Mouse (Mus musculus) forebrain, embryonic 16.5 days (tissue): Measurements from ENCODE around the gene Hist1h2br. TPM values are rescaled to one million over a fixed set of nuclear protein-coding genes. Genes with fewer than 3 reads are reported as not detected.
"Not testable (repeated sequence)": the region's sequence is repeated elsewhere in the genome, so short reads cannot be mapped to it uniquely, and the experiment has no call there.

Experiments
- ATAC-seq: fragments of 200-750 bp; cut with Nextera tagmentation; 2 replicates; pipeline ENCODE4 v1.8.0; 2017; ENCODE audit warnings: mild to moderate bottlenecking, moderate library complexity
- H3K27ac ChIP-seq: fragments of 300-500 bp; sonication (generic); 2 replicates; pipeline ENCODE4 v1.5.1; 2014; ENCODE audit warnings: low read length, control low read depth
- H3K27me3 ChIP-seq: fragments of 300-500 bp; sonication (generic); replicated peaks from 2 replicates; pipeline ENCODE4 v1.6.1; 2014; ENCODE audit warnings: low read length; ENCODE audit not compliant: control insufficient read depth, insufficient read depth
- H3K36me3 ChIP-seq: fragments of 300-500 bp; sonication (generic); 2 replicates; pipeline ENCODE4 v1.6.1; 2014; ENCODE audit not compliant: control insufficient read depth, insufficient read depth
- H3K4me1 ChIP-seq: fragments of 300-500 bp; sonication (generic); replicated peaks from 2 replicates; pipeline ENCODE4 v1.6.1; 2014; ENCODE audit warnings: low read length; ENCODE audit not compliant: control insufficient read depth, insufficient read depth
- H3K4me2 ChIP-seq: fragments of 300-500 bp; sonication (generic); 2 replicates; pipeline ENCODE4 v1.6.1; 2014; ENCODE audit warnings: mild to moderate bottlenecking, low read length, control low read depth
- H3K4me3 ChIP-seq: fragments of 300-500 bp; sonication (generic); replicated peaks from 2 replicates; pipeline ENCODE4 v1.5.1; 2014; ENCODE audit warnings: mild to moderate bottlenecking, low read length, control low read depth
- H3K9ac ChIP-seq: fragments of 300-500 bp; sonication (generic); replicated peaks from 2 replicates; pipeline ENCODE4 v1.6.1; 2014; ENCODE audit warnings: low read depth, low read length, control low read depth
- H3K9me3 ChIP-seq: fragments of 300-500 bp; sonication (generic); 2 replicates; pipeline ENCODE4 v1.6.1; 2016; ENCODE audit warnings: low read length; ENCODE audit not compliant: control insufficient read depth
- WGBS: fragments of 180-500 bp; shearing (Covaris S2); extraction: QIAGEN DNeasy Blood & Tissue Kit; methylation state at CpG from one replicate; pipeline ENCODE4 v1.1.7; 2014; 5-methylcytosine and 5-hydroxymethylcytosine counted together
- microRNA-seq: library from miRNA; unstranded; fragments of <30 nt; microRNA quantifications from one replicate; pipeline ENCODE4, GENCODE M21; 2017
- polyA plus RNA-seq: library from polyadenylated mRNA; unstranded; fragments of >200 nt; fragmentation: Nextera tagmentation; extraction: Ambion mirVana; gene quantifications from 2 replicates; pipeline ENCODE4 v1.2.1, GENCODE M21; 2015

Hist1h2br gene
- polyA plus RNA-seq, 1 experiment from 2014 or later = 8.3 TPM

- not testable (repeated sequence) for H3K27ac ChIP-seq, H3K9me3 ChIP-seq, H3K4me2 ChIP-seq, H3K27me3 ChIP-seq, ATAC-seq, H3K9ac ChIP-seq, H3K36me3 ChIP-seq, H3K4me1 ChIP-seq, H3K4me3 ChIP-seq
- WGBS = 80% methylated on average over 3 of the region's 3 CpGs
Measured at GRCm38 (mm10) chr13:21865503-21865902, 32.0 kb downstream of the Hist1h2br start.

DNA sequence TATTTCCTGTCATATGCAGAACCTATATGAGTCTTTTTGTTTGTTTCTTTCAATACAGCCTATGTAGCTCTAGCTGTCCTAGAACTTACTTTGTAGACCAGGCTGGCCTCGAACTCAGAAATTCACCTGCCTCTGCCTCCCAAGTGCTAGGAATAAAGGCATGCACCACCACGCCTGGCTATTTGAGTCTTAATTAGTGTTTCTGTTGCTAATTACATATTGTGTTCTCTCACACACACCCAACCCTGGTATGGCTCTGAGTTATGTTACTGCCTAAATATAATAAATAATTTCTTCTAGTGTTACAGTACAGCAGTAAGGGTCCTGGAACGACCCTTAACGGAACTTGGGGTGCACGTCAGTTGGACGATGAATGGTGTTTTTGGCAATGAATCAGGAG is 47.2 kb downstream of the Hist1h2br start:
- Histone ChIP-seq H3K36me3 (no peaks in the 10 kb centered on the region), H3K27me3 (0 out of 2 replicates have a peak, but pooled peaks cover 2% of the 10 kb centered on the region), H3K4me1 (no peaks in the 10 kb centered on the region), H3K9me3 (peaks cover 3% of the 10 kb centered on the region; the same call in 1 of the 2 replicates), H3K9ac (no peak overlapping the region), H3K4me3 (no peak overlapping the region), H3K4me2 (no peak overlapping the region), H3K27ac (no peak overlapping the region)
- 79% methylated on average over 6 of the region's 6 CpGs for WGBS
- ATAC-seq = no peak

DNA sequence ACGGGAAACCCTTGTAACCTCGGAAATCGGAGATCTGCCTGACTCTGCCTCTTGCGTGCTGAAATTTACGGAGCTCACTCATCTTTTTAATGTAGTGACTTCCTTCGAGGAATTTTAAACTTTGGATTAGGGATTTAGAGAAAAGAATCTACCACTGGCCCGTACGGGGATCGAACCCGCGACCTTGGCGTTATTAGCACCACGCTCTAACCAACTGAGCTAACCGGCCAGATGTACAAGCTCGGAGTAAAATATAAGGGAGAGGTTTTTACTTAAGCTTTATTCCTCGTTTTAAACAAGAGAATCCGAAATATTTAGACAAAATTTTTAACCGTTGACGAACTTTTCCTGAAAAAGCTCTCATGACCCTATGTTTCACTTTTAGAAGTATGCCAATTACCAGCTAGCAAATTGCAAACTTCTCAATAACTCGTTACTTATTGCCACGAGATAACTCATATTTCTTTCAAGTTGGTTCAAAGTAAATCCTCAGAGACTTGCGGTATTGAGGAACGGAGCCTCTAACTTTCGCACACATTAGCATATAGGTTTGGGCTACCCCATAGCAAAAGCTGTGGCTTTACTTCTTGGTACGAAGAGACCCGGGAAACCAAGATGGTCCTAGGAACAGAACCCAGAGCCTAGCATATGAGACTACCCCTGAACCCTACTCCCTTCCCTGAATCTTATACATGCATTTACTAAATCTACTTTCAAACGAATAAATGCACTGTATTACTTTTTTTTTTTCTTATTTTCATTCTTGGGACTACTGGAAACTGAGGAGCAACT is 48.5 kb downstream of the Hist1h2br start:
- no peak overlapping the region for H3K27ac ChIP-seq
- 0 out of 2 replicates have a peak, but pooled peaks cover 2% of the 10 kb centered on the region for H3K27me3 ChIP-seq
- ATAC-seq = no peak
- H3K4me2 ChIP-seq = peak overlapping the region; percentile 28
- 2% methylated on average over 27 of the region's 27 CpGs for WGBS
- peaks cover 3% of the 10 kb centered on the region; the same call in 1 of the 2 replicates for H3K9me3 ChIP-seq
- H3K36me3 ChIP-seq = no peaks in the 10 kb centered on the region
- H3K4me1 ChIP-seq = no peaks in the 10 kb centered on the region
- peak overlapping the region; percentile 19; the same call in 1 of the 2 replicates for H3K4me3 ChIP-seq
- H3K9ac ChIP-seq = no peak overlapping the region

- Histone ChIP-seq H3K4me1 (no peaks in the 10 kb centered on the region), H3K9ac (no peak overlapping the region), H3K4me2 (peak overlapping the region; percentile 28), H3K27ac (no peak overlapping the region), H3K4me3 (peak overlapping the region; percentile 20), H3K27me3 (0 out of 2 replicates have a peak, but pooled peaks cover 2% of the 10 kb centered on the region), H3K36me3 (no peaks in the 10 kb centered on the region), H3K9me3 (peaks cover 3% of the 10 kb centered on the region; the same call in 1 of the 2 replicates)
- 2% methylated on average over 13 of the region's 13 CpGs for WGBS
- no peak for ATAC-seq
Measured at GRCm38 (mm10) chr13:21882760-21883405, 49.3 kb downstream of the Hist1h2br start.

DNA sequence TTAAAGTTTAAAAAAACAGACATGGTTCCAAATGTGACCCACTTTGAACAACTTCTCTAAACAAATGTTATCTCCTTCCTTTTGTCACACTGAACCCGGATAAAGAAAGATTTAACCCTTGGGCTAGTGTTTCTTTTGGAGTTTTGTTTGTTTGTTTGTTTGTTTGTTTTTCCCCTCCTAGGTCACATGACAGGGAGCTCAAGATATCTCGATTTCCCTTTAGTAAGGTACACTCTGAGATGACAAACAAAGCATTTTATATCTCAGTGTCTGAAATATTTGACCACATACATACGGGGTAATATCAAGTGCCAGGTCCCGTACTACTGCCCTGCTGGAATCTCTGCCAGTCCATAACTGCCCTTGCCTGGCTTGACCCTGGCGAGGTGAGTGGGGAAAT is 49.9 kb downstream of the Hist1h2br start:
- peaks cover 3% of the 10 kb centered on the region; the same call in 1 of the 2 replicates for H3K9me3 ChIP-seq
- 0 out of 2 replicates have a peak, but pooled peaks cover 2% of the 10 kb centered on the region for H3K27me3 ChIP-seq
- no peak for ATAC-seq
- H3K36me3 ChIP-seq = no peaks in the 10 kb centered on the region
- H3K4me2 ChIP-seq = no peak overlapping the region
- 30% methylated on average over 5 of the region's 5 CpGs for WGBS
- H3K27ac ChIP-seq = no peak overlapping the region
- no peak overlapping the region for H3K4me3 ChIP-seq
- no peak overlapping the region for H3K9ac ChIP-seq
- H3K4me1 ChIP-seq = no peaks in the 10 kb centered on the region

GRCm38 (mm10) chr13:21884586-21884985 is 51.0 kb downstream of the Hist1h2br start:
- WGBS = 60% methylated on average over 4 of the region's 4 CpGs

More at GRCm38 (mm10) chr13:21884586-21884985, 51.0 kb downstream of the Hist1h2br start:
- ATAC-seq = no peak
- 0 out of 2 replicates have a peak, but pooled peaks cover 2% of the 10 kb centered on the region for H3K27me3 ChIP-seq
- no peaks in the 10 kb centered on the region for H3K36me3 ChIP-seq
- no peak overlapping the region for H3K4me3 ChIP-seq
- no peak overlapping the region for H3K9ac ChIP-seq
- peaks cover 3% of the 10 kb centered on the region; the same call in 1 of the 2 replicates for H3K9me3 ChIP-seq
- H3K27ac ChIP-seq = no peak overlapping the region
- no peaks in the 10 kb centered on the region for H3K4me1 ChIP-seq
- no peak overlapping the region for H3K4me2 ChIP-seq

Small RNA genes within 50 kb of the gene (microRNA-seq; reads per million reads assigned to microRNA genes)
- gene Gm19658 = not detected
- not detected for gene Gm44346
- gene Gm44466 = not detected

Other genes with a start within 250 kb of the Hist1h2br start
- gene Olfr1362, start 219.7 kb upstream of the Hist1h2br start, polyA plus RNA-seq = not detected in 2 replicates
- 0.06 TPM in 1 of 2 replicates, not detected in the other for gene Olfr11, start 191.2 kb upstream of the Hist1h2br start, polyA plus RNA-seq
- gene Olfr1361, start 170.4 kb upstream of the Hist1h2br start, polyA plus RNA-seq = not detected in 2 replicates
- gene Olfr1360, start 156.3 kb upstream of the Hist1h2br start, polyA plus RNA-seq = not detected in 2 replicates
- not detected in 2 replicates for gene Olfr1359, start 135.6 kb upstream of the Hist1h2br start, polyA plus RNA-seq
- 1.9 TPM in 1 of 2 replicates, not detected in the other for gene Hist1h2bl, start 117.6 kb upstream of the Hist1h2br start, polyA plus RNA-seq
- gene Hist1h2ai, start 117.3 kb upstream of the Hist1h2br start, polyA plus RNA-seq = 12.5 and 20.8 TPM in 2 replicates
- gene Hist1h3h, start 116.1 kb upstream of the Hist1h2br start, polyA plus RNA-seq = 2.2 and 3.7 TPM in 2 replicates
- 1.2 and 2.2 TPM in 2 replicates for gene Hist1h2bm, start 111.7 kb upstream of the Hist1h2br start, polyA plus RNA-seq
- gene Hist1h4j, start 98.7 kb upstream of the Hist1h2br start, polyA plus RNA-seq = 0.94 and 1.2 TPM in 2 replicates
- gene Hist1h4k, start 83.2 kb upstream of the Hist1h2br start, polyA plus RNA-seq = 1.5 and 1.6 TPM in 2 replicates
- 12.3 and 18.7 TPM in 2 replicates for gene Hist1h2ak, start 79.9 kb upstream of the Hist1h2br start, polyA plus RNA-seq
- gene Hist1h2bn, start 79.6 kb upstream of the Hist1h2br start, polyA plus RNA-seq = 0.85 and 2.3 TPM in 2 replicates
- gene Hist1h1b, start 53.1 kb upstream of the Hist1h2br start, polyA plus RNA-seq = 6.5 and 7.8 TPM in 2 replicates
- 49.1 and 60.2 TPM in 2 replicates for gene Hist1h3i, start 50.4 kb upstream of the Hist1h2br start, polyA plus RNA-seq
- gene Hist1h2an, start 46.5 kb upstream of the Hist1h2br start, polyA plus RNA-seq = 1.7 TPM in 1 of 2 replicates, not detected in the other
- 2.0 TPM in 1 of 2 replicates, not detected in the other for gene Hist1h2bp, start 46.3 kb upstream of the Hist1h2br start, polyA plus RNA-seq
- 7.9 and 8.0 TPM in 2 replicates for gene Hist1h2bq, start 23.5 kb upstream of the Hist1h2br start, polyA plus RNA-seq
- not detected in 2 replicates for gene Hist1h2ao, start 23.3 kb upstream of the Hist1h2br start, polyA plus RNA-seq
- not detected in 2 replicates for gene Hist1h4m, start 22.0 kb upstream of the Hist1h2br start, polyA plus RNA-seq
- gene Hist1h4n, start 1.5 kb upstream of the Hist1h2br start, polyA plus RNA-seq = 5.9 and 6.4 TPM in 2 replicates
- 1,189 and 1,296 TPM in 2 replicates for gene Hist1h2ap, start 236 bp upstream of the Hist1h2br start, polyA plus RNA-seq
- 24.8 and 25.7 TPM in 2 replicates for gene Zfp184, start 111.4 kb downstream of the Hist1h2br start, polyA plus RNA-seq
- gene Pom121l2, start 147.5 kb downstream of the Hist1h2br start, polyA plus RNA-seq = not detected in 2 replicates
- 0.19 TPM in 1 of 2 replicates, not detected in the other for gene Prss16, start 176.0 kb downstream of the Hist1h2br start, polyA plus RNA-seq
- not detected in 2 replicates for gene Hist1h2ah, start 201.8 kb downstream of the Hist1h2br start, polyA plus RNA-seq
- gene Hist1h2bk, start 202.1 kb downstream of the Hist1h2br start, polyA plus RNA-seq = 3.3 TPM in 1 of 2 replicates, not detected in the other
- gene Hist1h4i, start 207.6 kb downstream of the Hist1h2br start, polyA plus RNA-seq = 14.0 and 14.5 TPM in 2 replicates
- 8.5 and 13.4 TPM in 2 replicates for gene Hist1h2ag, start 209.2 kb downstream of the Hist1h2br start, polyA plus RNA-seq
- gene Hist1h2bj, start 209.5 kb downstream of the Hist1h2br start, polyA plus RNA-seq = 2.1 and 3.1 TPM in 2 replicates